Mouse (Mus musculus): ENCODE data around the gene Tmem176a. TPM values are rescaled to one million over a fixed set of nuclear protein-coding genes. Genes with fewer than 3 reads are reported as not detected.
A peak's percentile ranks its signal among the peaks of the same experiment; 100 is the strongest.

Tmem176a gene
- polyA plus RNA-seq, 1 experiment from 2014 or later, result 59.6 TPM

DNA sequence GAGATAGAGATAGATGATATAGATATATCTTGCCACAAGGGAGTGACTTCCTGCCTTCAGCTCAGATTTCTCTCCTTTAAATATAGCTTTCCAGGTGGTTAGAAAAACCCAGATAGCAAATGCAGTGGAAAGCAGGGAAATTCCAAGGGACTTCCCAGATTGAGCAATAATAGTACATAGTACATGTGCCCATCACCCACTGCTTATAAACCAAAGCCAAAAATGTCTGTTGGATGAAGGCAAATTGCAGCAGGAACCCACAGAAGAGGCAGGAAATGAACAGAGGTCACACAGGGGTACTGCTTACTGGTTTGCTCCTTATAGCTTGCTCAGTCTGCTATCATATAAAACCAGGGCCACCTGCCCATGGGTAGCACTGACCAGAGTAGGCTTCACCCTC is 11.1 kb upstream of the Tmem176a start:
- no peak for ATAC-seq (replicated peaks; ENCODE audit: insufficient number of reproducible peaks, insufficient read depth, low FRiP score, low read depth)
- no peak overlapping the region for H3K4me2 ChIP-seq
- 0 out of 2 replicates have a peak, but pooled peaks cover 8% of the 10 kb centered on the region for H3K4me1 ChIP-seq (replicated peaks)
- no peak overlapping the region for H3K27ac ChIP-seq
- no peak overlapping the region for H3K9ac ChIP-seq
- H3K36me3 ChIP-seq, result peaks cover 22% of the 10 kb centered on the region
- H3K27me3 ChIP-seq, result no peaks in the 10 kb centered on the region
- no peak overlapping the region for H3K4me3 ChIP-seq
- H3K9me3 ChIP-seq (replicated peaks), result no peaks in the 10 kb centered on the region

DNA sequence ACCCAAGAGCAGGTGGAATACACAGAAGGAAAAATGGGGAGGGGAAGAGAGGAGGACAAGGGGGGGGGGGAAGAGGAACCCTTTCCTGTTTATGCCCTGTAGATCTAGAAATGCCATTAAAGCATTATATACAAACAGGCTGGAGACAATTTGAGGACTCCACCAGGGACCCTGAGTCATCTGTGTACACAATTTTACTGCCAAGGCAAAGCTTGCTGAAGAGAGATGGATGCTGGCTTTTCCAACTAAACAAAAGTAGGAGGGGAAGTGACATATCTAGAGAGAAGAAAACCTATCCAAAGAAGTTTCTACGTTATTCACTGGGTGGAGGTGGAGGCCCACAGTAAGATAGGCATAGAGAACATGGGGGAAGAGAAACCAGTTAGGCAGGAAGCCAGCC is 10.5 kb upstream of the Tmem176a start:
- Histone ChIP-seq H3K27me3 (no peaks in the 10 kb centered on the region), H3K4me3 (no peak overlapping the region), H3K9me3 (replicated peaks) (no peaks in the 10 kb centered on the region), H3K4me1 (replicated peaks) (0 out of 2 replicates have a peak, but pooled peaks cover 8% of the 10 kb centered on the region), H3K4me2 (no peak overlapping the region), H3K27ac (peak overlapping the region; percentile 27; the same call in 1 of the 2 replicates), H3K36me3 (peaks cover 28% of the 10 kb centered on the region), H3K9ac (no peak overlapping the region)
- no peak for ATAC-seq (replicated peaks; ENCODE audit: insufficient number of reproducible peaks, insufficient read depth, low FRiP score, low read depth)
- WGBS, result 36% methylated on average over 1 of the region's 1 CpGs

DNA sequence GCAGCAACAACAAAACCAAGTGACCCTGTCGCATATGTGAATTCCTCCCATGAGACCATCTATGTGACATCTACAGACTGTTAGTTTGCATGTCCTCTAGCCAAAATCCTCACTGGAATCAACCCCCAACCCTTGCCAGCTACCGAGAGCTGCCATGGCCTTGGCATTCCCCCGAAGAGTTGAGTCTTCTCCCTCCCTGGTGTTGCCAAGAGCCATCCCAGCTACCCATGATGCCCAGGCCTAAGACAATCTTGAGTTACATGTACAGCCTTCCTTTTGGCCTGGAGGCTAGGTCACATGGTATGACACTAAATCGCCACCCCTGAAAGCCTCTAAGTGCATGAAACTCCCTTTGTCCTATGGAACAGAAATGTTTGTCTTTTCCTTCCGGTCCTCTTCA is 9.6 kb upstream of the Tmem176a start:
- no peaks in the 10 kb centered on the region for H3K9me3 ChIP-seq (replicated peaks)
- H3K36me3 ChIP-seq, result peaks cover 37% of the 10 kb centered on the region
- no peak for ATAC-seq (replicated peaks; ENCODE audit: insufficient number of reproducible peaks, insufficient read depth, low FRiP score, low read depth)
- H3K27me3 ChIP-seq, result no peaks in the 10 kb centered on the region
- H3K9ac ChIP-seq, result no peak overlapping the region
- H3K4me3 ChIP-seq, result no peak overlapping the region
- 84% methylated on average over 5 of the region's 5 CpGs for WGBS
- no peak overlapping the region for H3K4me2 ChIP-seq
- no peak overlapping the region for H3K27ac ChIP-seq
- H3K4me1 ChIP-seq (replicated peaks), result 0 out of 2 replicates have a peak, but pooled peaks cover 8% of the 10 kb centered on the region

DNA sequence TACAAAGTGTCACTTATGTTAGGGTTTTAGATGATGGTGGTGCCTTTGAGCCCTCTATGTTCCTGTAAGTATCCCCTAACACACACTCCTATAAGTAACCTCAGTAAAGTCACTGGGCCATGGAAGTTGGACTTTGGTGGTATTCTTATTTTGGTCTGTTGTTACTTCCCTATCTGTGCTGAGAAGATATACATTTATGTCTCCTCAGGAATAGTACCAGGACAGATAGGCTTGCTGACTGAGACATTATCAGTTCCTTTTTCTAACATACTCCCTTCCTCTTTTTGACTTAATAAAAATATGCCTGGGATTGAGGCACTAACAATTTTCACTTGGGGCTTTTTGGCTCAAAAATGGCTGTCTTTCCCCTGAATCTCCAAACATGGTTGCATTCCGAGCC is 8.3 kb upstream of the Tmem176a start:
- 76% methylated on average over 1 of the region's 1 CpGs for WGBS
- Histone ChIP-seq H3K27ac (no peak overlapping the region), H3K36me3 (peaks cover 39% of the 10 kb centered on the region)

DNA sequence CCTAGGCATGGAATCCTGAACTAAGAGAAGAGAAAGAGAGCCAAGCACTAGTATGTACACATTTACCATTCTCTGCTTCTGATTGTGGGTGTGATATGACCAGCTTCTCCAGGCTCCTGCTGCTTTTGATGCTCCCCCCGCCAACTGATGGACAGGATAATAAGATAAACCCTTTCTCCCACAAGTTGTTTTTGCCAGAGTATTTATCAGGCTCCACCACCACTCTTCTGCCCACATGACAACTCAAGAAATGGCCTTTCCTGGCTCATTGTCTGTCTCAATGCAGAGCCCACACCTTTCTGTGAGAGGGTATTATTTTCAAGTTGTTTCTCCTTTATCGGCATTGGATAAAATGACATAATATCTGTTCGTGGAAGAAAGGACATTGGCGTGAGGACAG is 7.2 kb upstream of the Tmem176a start:
- no peak for ATAC-seq (replicated peaks; ENCODE audit: insufficient number of reproducible peaks, insufficient read depth, low FRiP score, low read depth)
- Histone ChIP-seq H3K27me3 (no peaks in the 10 kb centered on the region), H3K27ac (no peak overlapping the region), H3K4me1 (replicated peaks) (peaks cover 14% of the 10 kb centered on the region), H3K4me3 (no peak overlapping the region), H3K36me3 (peaks cover 43% of the 10 kb centered on the region), H3K4me2 (no peak overlapping the region), H3K9ac (no peak overlapping the region), H3K9me3 (replicated peaks) (no peaks in the 10 kb centered on the region)
- WGBS, result 91% methylated on average over 4 of the region's 4 CpGs

More for the DNA sequence above, 8.3 kb upstream of the Tmem176a start:
- ATAC-seq (replicated peaks; ENCODE audit: insufficient number of reproducible peaks, insufficient read depth, low FRiP score, low read depth), result no peak
- H3K4me2 ChIP-seq, result no peak overlapping the region
- no peak overlapping the region for H3K9ac ChIP-seq
- 0 out of 2 replicates have a peak, but pooled peaks cover 8% of the 10 kb centered on the region for H3K4me1 ChIP-seq (replicated peaks)
- no peak overlapping the region for H3K4me3 ChIP-seq
- no peaks in the 10 kb centered on the region for H3K9me3 ChIP-seq (replicated peaks)
- H3K27me3 ChIP-seq, result no peaks in the 10 kb centered on the region

DNA sequence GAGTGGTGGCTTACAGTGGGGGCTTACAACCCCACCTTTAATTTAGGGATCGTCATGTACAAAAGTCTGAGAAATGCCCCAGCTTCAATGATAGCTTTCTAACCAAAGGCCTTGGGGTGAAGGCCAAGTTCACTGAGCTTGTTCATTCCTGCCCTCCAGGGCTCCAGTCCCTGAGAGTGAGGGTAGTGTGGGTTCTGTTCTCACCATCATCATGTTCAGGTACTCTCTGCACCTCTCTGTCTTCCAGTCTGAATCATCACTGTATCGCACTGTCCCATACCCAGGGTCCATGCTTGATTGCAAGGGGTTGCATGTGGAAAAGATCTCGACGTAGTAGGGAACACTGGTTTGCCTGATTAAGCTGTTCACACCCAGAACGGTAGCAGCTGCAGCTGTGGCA is 5.5 kb upstream of the Tmem176a start:
- peaks cover 23% of the 10 kb centered on the region for H3K4me1 ChIP-seq (replicated peaks)
- ATAC-seq (replicated peaks; ENCODE audit: insufficient number of reproducible peaks, insufficient read depth, low FRiP score, low read depth), result no peak
- peaks cover 43% of the 10 kb centered on the region for H3K36me3 ChIP-seq
- no peak overlapping the region for H3K9ac ChIP-seq
- H3K27ac ChIP-seq, result no peak overlapping the region
- no peaks in the 10 kb centered on the region for H3K9me3 ChIP-seq (replicated peaks)
- 76% methylated on average over 5 of the region's 5 CpGs for WGBS
- no peak overlapping the region for H3K4me2 ChIP-seq
- H3K4me3 ChIP-seq, result no peak overlapping the region
- H3K27me3 ChIP-seq, result no peaks in the 10 kb centered on the region

DNA sequence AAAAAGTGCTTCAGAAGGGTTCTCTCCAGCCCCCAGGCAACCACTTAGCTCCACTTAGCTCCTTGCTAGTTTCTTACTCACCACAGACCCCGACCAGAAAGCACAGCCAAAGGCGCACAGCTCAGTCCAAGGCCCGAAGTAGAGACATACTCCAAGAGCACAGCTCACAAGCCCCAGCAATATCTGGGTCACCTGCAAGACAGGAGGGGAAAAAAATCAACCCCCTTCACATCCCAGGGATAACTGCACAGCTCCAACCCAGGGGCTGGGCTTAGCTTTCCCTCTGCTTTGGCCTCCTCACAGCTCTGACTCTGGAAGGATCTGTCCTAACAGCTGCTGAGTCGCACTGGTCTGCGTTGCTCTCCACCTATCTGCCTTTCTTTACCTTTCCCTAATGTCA is 4.6 kb upstream of the Tmem176a start:
- H3K4me2 ChIP-seq, result no peak overlapping the region
- no peaks in the 10 kb centered on the region for H3K27me3 ChIP-seq
- ATAC-seq (replicated peaks; ENCODE audit: insufficient number of reproducible peaks, insufficient read depth, low FRiP score, low read depth), result no peak
- H3K36me3 ChIP-seq, result peaks cover 43% of the 10 kb centered on the region
- no peak overlapping the region for H3K27ac ChIP-seq
- peaks cover 24% of the 10 kb centered on the region for H3K4me1 ChIP-seq (replicated peaks)
- no peaks in the 10 kb centered on the region for H3K9me3 ChIP-seq (replicated peaks)
- H3K4me3 ChIP-seq, result no peak overlapping the region
- no peak overlapping the region for H3K9ac ChIP-seq
- 85% methylated on average over 5 of the region's 5 CpGs for WGBS

DNA sequence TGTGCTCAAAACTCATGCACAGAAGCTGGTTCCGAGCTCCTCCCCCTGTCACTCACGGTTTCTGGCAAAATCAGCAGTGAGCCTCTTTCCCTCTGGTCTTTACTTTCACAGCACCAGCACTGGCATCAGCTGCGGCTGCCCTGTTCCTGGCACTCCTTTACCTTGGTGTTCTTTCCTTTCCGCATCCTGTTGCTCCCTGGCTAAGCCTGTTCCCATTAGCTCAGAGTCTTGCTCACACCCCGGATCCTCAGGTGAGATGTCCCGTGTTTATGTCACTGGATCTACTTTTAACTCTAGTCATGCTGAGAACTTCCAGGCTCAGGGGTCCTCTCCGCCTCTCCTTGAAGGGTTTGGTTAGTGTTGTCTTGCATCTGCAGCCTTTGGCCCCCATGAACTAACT is 3.2 kb upstream of the Tmem176a start:
- peaks cover 43% of the 10 kb centered on the region for H3K36me3 ChIP-seq

DNA sequence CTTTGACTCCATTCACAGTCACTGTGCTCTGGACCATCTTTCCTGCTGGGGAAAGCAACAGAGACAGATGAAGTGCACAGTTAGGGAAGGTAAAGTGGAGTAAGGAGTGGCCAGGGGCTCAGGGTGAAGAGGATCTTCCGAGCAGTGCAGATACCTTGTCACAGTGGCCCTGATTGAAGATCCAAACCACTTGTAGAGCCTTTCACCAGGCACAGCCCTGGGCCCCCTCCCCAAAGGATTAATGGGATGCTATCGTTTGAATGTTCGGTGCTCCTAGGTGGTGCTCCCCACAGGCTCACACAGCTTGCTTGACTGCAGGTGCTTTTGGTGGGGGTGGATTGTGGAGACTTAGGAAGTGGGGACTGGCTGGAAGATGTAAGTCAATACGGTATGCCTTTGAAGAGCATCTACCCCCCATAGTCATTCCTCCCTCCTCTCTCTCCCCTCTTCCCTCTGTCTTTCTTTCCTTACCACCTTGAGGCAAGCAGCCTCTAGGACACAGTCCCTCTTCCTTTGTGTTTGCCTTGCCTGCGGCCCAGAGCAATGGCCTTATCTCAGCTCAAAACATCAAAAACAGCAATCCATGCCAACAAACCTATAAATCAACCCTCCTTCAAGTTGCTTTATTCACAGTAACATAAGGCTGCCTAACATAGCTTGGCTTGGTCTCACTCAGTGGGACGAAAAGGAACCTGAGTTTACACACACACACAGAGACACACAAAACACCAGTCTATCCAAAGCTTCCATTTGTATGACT is 2.2 kb upstream of the Tmem176a start:
- H3K36me3 ChIP-seq, result peaks cover 33% of the 10 kb centered on the region

More for the DNA sequence above, 3.2 kb upstream of the Tmem176a start:
- Histone ChIP-seq H3K4me2 (no peak overlapping the region), H3K4me3 (no peak overlapping the region), H3K27ac (no peak overlapping the region), H3K9ac (no peak overlapping the region), H3K27me3 (no peaks in the 10 kb centered on the region), H3K4me1 (replicated peaks) (peaks cover 37% of the 10 kb centered on the region), H3K9me3 (replicated peaks) (no peaks in the 10 kb centered on the region)
- ATAC-seq (replicated peaks; ENCODE audit: insufficient number of reproducible peaks, insufficient read depth, low FRiP score, low read depth), result no peak
- 84% methylated on average over 7 of the region's 7 CpGs for WGBS

DNA sequence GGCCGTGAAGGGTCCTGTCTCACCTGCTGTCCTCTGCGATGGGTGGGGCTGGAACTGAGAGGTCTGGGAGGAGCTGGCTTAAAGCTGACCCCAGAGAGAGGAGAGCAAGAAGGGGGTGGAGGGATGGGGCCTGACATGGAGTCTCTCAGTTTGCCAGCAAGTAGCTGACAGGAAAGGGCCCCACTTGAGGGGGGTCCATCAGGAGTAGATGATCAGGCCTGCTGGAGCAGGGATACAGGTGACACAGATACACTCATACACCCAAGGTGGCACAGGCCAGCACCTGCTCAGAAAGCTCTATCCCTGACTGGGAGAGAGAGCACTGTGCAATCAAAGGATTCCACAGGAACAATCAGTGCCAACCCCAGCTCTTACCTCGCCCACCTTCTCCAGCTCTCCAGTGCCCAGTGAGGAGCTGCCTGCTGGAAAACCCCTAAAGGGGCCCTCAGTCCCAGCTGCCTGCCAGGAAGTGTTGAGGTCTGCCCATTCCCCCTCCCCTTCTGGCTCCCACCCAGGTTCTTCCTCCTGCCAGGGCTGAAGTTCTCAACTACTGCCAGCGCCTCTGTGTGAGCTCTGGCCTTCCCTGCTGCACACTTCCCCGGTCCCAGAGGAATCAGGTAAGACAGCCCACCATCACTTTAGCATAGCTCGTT is 380 bp downstream of the Tmem176a start, which contains the start of gene Tmem176b:
Gene Tmem176b, minus strand, starts transcription at position 524 of the 653 bp plus-strand sequence.
- H3K4me3 ChIP-seq, result peak within 1 kb of the TSS; percentile 61
- peak within 1 kb of the TSS; percentile 78 for H3K4me2 ChIP-seq
- no peaks in the 10 kb centered on the region for H3K9me3 ChIP-seq (replicated peaks)
- peak; percentile 93 for ATAC-seq (replicated peaks; ENCODE audit: insufficient number of reproducible peaks, insufficient read depth, low FRiP score, low read depth)
- H3K27ac ChIP-seq, result peak within 1 kb of the TSS; percentile 94
- H3K27me3 ChIP-seq, result no peaks in the 10 kb centered on the region
- H3K9ac ChIP-seq, result peak within 1 kb of the TSS; percentile 66
- H3K36me3 ChIP-seq, result peaks cover 19% of the 10 kb centered on the region; the same call in 1 of the 2 replicates
- under 1% methylated on average over 6 of the region's 6 CpGs for WGBS
- peaks cover 40% of the 10 kb centered on the region for H3K4me1 ChIP-seq (replicated peaks)

More for the DNA sequence above, 2.2 kb upstream of the Tmem176a start:
- Histone ChIP-seq H3K27me3 (no peaks in the 10 kb centered on the region), H3K9ac (no peak overlapping the region), H3K4me2 (peak overlapping the region; percentile 3; the same call in 1 of the 2 replicates), H3K9me3 (replicated peaks) (no peaks in the 10 kb centered on the region), H3K4me3 (no peak overlapping the region), H3K4me1 (replicated peaks) (peaks cover 40% of the 10 kb centered on the region), H3K27ac (no peak overlapping the region)
- ATAC-seq (replicated peaks; ENCODE audit: insufficient number of reproducible peaks, insufficient read depth, low FRiP score, low read depth), result no peak
- WGBS, result 67% methylated on average over 6 of the region's 6 CpGs

DNA sequence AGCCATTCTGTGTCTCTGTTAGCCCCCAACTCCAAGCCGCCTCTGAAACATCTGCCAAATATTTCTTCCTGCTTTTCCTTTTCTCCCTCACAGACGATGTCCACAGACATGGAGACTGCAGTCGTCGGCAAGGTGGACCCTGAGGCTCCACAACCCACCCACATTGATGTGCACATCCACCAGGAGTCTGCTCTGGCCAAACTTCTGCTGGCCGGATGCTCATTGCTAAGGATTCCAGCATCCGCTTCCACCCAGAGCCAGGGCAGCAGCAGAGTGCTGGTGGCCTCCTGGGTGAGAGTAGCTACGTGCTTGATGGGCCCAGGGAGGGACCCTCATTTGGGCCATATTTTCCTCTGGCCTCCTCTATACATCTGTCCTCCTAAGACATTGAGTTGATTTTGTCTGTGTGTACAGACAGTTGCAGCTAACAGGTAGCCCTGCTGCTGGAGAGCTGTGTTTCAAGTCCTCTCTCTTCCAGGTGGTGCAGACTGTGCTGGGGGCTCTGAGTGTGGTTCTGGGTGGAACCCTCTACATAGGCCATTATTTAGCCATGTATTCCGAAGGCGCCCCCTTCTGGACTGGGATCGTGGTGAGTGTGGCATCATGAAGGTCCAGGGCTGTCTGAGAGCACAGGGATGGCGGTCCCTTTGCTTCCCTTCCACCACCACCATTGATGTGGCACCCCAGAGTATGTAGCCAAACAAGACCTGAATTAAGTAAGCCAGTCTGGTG is 1.6 kb downstream of the Tmem176a start:
- no peak for ATAC-seq (replicated peaks; ENCODE audit: insufficient number of reproducible peaks, insufficient read depth, low FRiP score, low read depth)
- H3K9ac ChIP-seq, result peak overlapping the region; percentile 61; the same call in 1 of the 2 replicates
- H3K9me3 ChIP-seq (replicated peaks), result no peaks in the 10 kb centered on the region
- peak overlapping the region; percentile 61 for H3K4me3 ChIP-seq
- peak overlapping the region; percentile 78 for H3K4me2 ChIP-seq
- peaks cover 40% of the 10 kb centered on the region for H3K4me1 ChIP-seq (replicated peaks)
- H3K36me3 ChIP-seq, result peaks cover 16% of the 10 kb centered on the region; the same call in 1 of the 2 replicates
- 54% methylated on average over 11 of the region's 11 CpGs for WGBS
- H3K27ac ChIP-seq, result peak overlapping the region; percentile 94
- no peaks in the 10 kb centered on the region for H3K27me3 ChIP-seq
